Mouse (Mus musculus): ENCODE data around the gene Nfasc. TPM values are rescaled to one million over a fixed set of nuclear protein-coding genes. Genes with fewer than 3 reads are reported as not detected.

Nfasc gene
- polyA plus RNA-seq, 1 experiment = 120 TPM

- H3K4me1 ChIP-seq (ENCODE audit: control insufficient read depth, insufficient read depth, low read length) = peaks cover 32% of the 10 kb centered on the region
- H3K27ac ChIP-seq (ENCODE audit: insufficient read depth, low read length) = peak overlapping the region; percentile 93
- TF ChIP-seq POLR2A (IDR thresholded peaks at IDR 0.05; ENCODE audit: borderline replicate concordance, insufficient read depth, low read length) = no peak
- TF ChIP-seq CTCF (IDR thresholded peaks at IDR 0.05; ENCODE audit: borderline replicate concordance, insufficient read depth, low read depth, low read length) = no peak
- H3K27me3 ChIP-seq (ENCODE audit: control insufficient read depth, insufficient read depth, low read length) = no peaks in the 10 kb centered on the region
- peak; percentile 69 to 72 for DNase-seq
- WGBS = 4% methylated on average over 14 of the region's 14 CpGs
- H3K4me3 ChIP-seq (replicated peaks; ENCODE audit: insufficient read depth, low read depth, low read length) = peak overlapping the region; percentile 99
These were observed 200.3 kb downstream of the Nfasc start for GRCm38 (mm10) chr1:132541171-132541823.

- peak; percentile 21 to 43 for DNase-seq
- TF ChIP-seq CTCF (IDR thresholded peaks at IDR 0.05; ENCODE audit: borderline replicate concordance, insufficient read depth, low read depth, low read length) (no peak), POLR2A (IDR thresholded peaks at IDR 0.05; ENCODE audit: borderline replicate concordance, insufficient read depth, low read length) (no peak)
- H3K27ac ChIP-seq (ENCODE audit: insufficient read depth, low read length) = peak overlapping the region; percentile 93
- H3K4me3 ChIP-seq (replicated peaks; ENCODE audit: insufficient read depth, low read depth, low read length) = peak overlapping the region; percentile 99
- H3K4me1 ChIP-seq (ENCODE audit: control insufficient read depth, insufficient read depth, low read length) = peaks cover 38% of the 10 kb centered on the region
- H3K27me3 ChIP-seq (ENCODE audit: control insufficient read depth, insufficient read depth, low read length) = no peaks in the 10 kb centered on the region
- WGBS = 14% methylated on average over 7 of the region's 7 CpGs
These were observed 200.9 kb downstream of the Nfasc start for GRCm38 (mm10) chr1:132540701-132541100.

DNA sequence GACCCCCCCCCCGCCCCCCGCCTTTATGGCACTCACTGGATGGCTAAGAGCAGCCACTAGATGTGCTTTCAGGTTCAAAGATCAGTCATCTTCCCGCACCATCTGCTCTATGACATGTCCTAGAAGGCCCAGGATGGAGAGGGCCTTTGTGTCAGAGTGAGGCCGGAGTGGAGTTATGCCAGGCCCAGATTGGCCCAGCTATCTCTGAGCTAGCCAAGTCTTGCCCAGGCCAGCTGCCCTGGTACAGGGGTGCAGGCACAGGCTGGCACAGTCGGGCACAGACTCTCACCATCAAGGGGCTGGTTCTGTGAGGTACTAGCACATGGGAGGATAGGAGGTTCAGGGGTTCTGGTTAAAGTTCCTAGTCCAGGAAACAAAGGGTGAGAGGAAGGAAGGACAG is 203.9 kb downstream of the Nfasc start:
- TF ChIP-seq CTCF (IDR thresholded peaks at IDR 0.05; ENCODE audit: borderline replicate concordance, insufficient read depth, low read depth, low read length) (no peak), POLR2A (IDR thresholded peaks at IDR 0.05; ENCODE audit: borderline replicate concordance, insufficient read depth, low read length) (peak; percentile 23; the same call in 1 of the 2 replicates)
- DNase-seq = peak; percentile 88 to 94
- peaks cover 59% of the 10 kb centered on the region for H3K4me1 ChIP-seq (ENCODE audit: control insufficient read depth, insufficient read depth, low read length)
- no peaks in the 10 kb centered on the region for H3K27me3 ChIP-seq (ENCODE audit: control insufficient read depth, insufficient read depth, low read length)
- 16% methylated on average over 5 of the region's 5 CpGs for WGBS
- peak overlapping the region; percentile 20 for H3K4me3 ChIP-seq (replicated peaks; ENCODE audit: insufficient read depth, low read depth, low read length)
- H3K27ac ChIP-seq (ENCODE audit: insufficient read depth, low read length) = peak overlapping the region; percentile 91

- DNase-seq = peak; percentile 46 to 66
- 4% methylated on average over 3 of the region's 3 CpGs for WGBS
- Histone ChIP-seq H3K27me3 (ENCODE audit: control insufficient read depth, insufficient read depth, low read length) (no peaks in the 10 kb centered on the region), H3K27ac (ENCODE audit: insufficient read depth, low read length) (peak overlapping the region; percentile 77), H3K4me1 (ENCODE audit: control insufficient read depth, insufficient read depth, low read length) (peaks cover 71% of the 10 kb centered on the region), H3K4me3 (replicated peaks; ENCODE audit: insufficient read depth, low read depth, low read length) (no peak overlapping the region)
- TF ChIP-seq CTCF (IDR thresholded peaks at IDR 0.05; ENCODE audit: borderline replicate concordance, insufficient read depth, low read depth, low read length) (no peak), POLR2A (IDR thresholded peaks at IDR 0.05; ENCODE audit: borderline replicate concordance, insufficient read depth, low read length) (no peak)
These were observed 205.2 kb downstream of the Nfasc start for GRCm38 (mm10) chr1:132536416-132536815.

DNA sequence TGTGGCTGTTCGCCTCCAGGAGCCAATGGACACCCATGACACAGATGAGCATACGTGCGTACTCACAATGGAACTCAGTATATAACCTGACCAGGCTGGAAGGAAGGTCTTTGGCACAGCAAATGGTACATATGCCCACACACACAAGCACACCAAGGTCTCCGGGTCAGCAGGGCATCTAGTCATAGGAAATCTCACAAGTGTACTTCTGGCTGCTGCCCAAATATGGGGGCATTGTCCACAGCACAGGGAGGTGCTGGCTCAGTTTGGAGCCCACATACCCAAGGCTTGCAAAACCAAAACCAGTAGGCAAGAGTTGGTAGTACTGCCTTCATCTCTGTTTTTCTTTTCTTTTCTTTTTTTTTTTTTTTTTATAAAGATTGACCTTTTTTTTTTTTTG is 206.1 kb downstream of the Nfasc start:
- Histone ChIP-seq H3K4me1 (ENCODE audit: control insufficient read depth, insufficient read depth, low read length) (peaks cover 77% of the 10 kb centered on the region), H3K4me3 (replicated peaks; ENCODE audit: insufficient read depth, low read depth, low read length) (no peak overlapping the region), H3K27ac (ENCODE audit: insufficient read depth, low read length) (peak overlapping the region; percentile 18), H3K27me3 (ENCODE audit: control insufficient read depth, insufficient read depth, low read length) (no peaks in the 10 kb centered on the region)
- WGBS = 27% methylated on average over 4 of the region's 4 CpGs
- DNase-seq = peak; percentile 35 to 40
- TF ChIP-seq CTCF (IDR thresholded peaks at IDR 0.05; ENCODE audit: borderline replicate concordance, insufficient read depth, low read depth, low read length) = no peak
- no peak for TF ChIP-seq POLR2A (IDR thresholded peaks at IDR 0.05; ENCODE audit: borderline replicate concordance, insufficient read depth, low read length)

DNA sequence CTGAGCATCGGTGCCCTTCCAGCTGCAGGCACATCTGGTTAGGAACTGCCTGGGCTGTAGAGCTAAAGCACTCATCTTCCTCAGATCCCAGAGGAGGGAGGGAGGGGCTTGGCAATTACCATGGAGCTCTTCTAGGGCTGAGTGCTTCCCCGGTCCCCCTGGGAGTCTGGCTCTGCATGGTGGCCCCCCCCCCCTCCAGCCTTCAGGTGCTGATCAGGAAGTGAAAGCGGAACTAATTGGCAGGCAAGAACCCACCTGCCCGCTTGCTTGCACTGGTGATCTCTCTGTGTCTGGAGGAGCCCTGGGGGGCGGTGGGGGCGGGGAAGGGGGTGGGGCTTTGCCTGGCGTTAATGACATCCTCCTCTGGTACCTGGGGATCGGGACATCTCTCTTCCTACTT is 207.8 kb downstream of the Nfasc start:
- no peaks in the 10 kb centered on the region for H3K27me3 ChIP-seq (ENCODE audit: control insufficient read depth, insufficient read depth, low read length)
- DNase-seq = no peak
- no peak overlapping the region for H3K4me3 ChIP-seq (replicated peaks; ENCODE audit: insufficient read depth, low read depth, low read length)
- 14% methylated on average over 8 of the region's 8 CpGs for WGBS
- TF ChIP-seq POLR2A (IDR thresholded peaks at IDR 0.05; ENCODE audit: borderline replicate concordance, insufficient read depth, low read length) (no peak), CTCF (IDR thresholded peaks at IDR 0.05; ENCODE audit: borderline replicate concordance, insufficient read depth, low read depth, low read length) (no peak)
- H3K27ac ChIP-seq (ENCODE audit: insufficient read depth, low read length) = peak overlapping the region; percentile 8; the same call in 1 of the 2 replicates
- peaks cover 90% of the 10 kb centered on the region for H3K4me1 ChIP-seq (ENCODE audit: control insufficient read depth, insufficient read depth, low read length)

GRCm38 (mm10) chr1:132532521-132532920 is 209.1 kb downstream of the Nfasc start:
- 13% methylated on average over 9 of the region's 9 CpGs for WGBS
- Histone ChIP-seq H3K27me3 (ENCODE audit: control insufficient read depth, insufficient read depth, low read length) (no peaks in the 10 kb centered on the region), H3K4me1 (ENCODE audit: control insufficient read depth, insufficient read depth, low read length) (peaks cover 92% of the 10 kb centered on the region), H3K27ac (ENCODE audit: insufficient read depth, low read length) (peak overlapping the region; percentile 68), H3K4me3 (replicated peaks; ENCODE audit: insufficient read depth, low read depth, low read length) (no peak overlapping the region)
- peak; percentile 42 to 50 for DNase-seq
- TF ChIP-seq CTCF (IDR thresholded peaks at IDR 0.05; ENCODE audit: borderline replicate concordance, insufficient read depth, low read depth, low read length) (no peak), POLR2A (IDR thresholded peaks at IDR 0.05; ENCODE audit: borderline replicate concordance, insufficient read depth, low read length) (no peak)

GRCm38 (mm10) chr1:132530631-132531191 is 210.9 kb downstream of the Nfasc start:
- peaks cover 92% of the 10 kb centered on the region for H3K4me1 ChIP-seq (ENCODE audit: control insufficient read depth, insufficient read depth, low read length)
- peak; percentile 32 to 38 for DNase-seq
- H3K4me3 ChIP-seq (replicated peaks; ENCODE audit: insufficient read depth, low read depth, low read length) = no peak overlapping the region
- WGBS = 4% methylated on average over 5 of the region's 5 CpGs
- H3K27ac ChIP-seq (ENCODE audit: insufficient read depth, low read length) = peak overlapping the region; percentile 9
- no peaks in the 10 kb centered on the region for H3K27me3 ChIP-seq (ENCODE audit: control insufficient read depth, insufficient read depth, low read length)
- TF ChIP-seq CTCF (IDR thresholded peaks at IDR 0.05; ENCODE audit: borderline replicate concordance, insufficient read depth, low read depth, low read length) = no peak
- TF ChIP-seq POLR2A (IDR thresholded peaks at IDR 0.05; ENCODE audit: borderline replicate concordance, insufficient read depth, low read length) = no peak

Data from cerebellum, adult 2 months (tissue).